Mouse (Mus musculus) lung, postnatal 0 days (tissue): ENCODE data around the gene Npvf.

Experiments used
- CTCF ChIP-seq: IDR thresholded peaks from 2 replicates; pipeline ENCODE4 v1.5.1; 2016; ENCODE audit warnings: antibody characterized with exemption, mild to moderate bottlenecking
- EP300 ChIP-seq: IDR thresholded peaks from 2 replicates; pipeline ENCODE4 v1.6.1; 2016; ENCODE audit warnings: antibody characterized with exemption, mild to moderate bottlenecking, control low read depth

GRCm38 (mm10) chr6:50662925-50663583, 8.8 kb upstream of the Npvf start:
- no peak for TF ChIP-seq CTCF
- TF ChIP-seq EP300 = no peak
